Mouse (Mus musculus) heart, adult 2 months (tissue): ENCODE data around the gene Fez2.

Source experiments
- CTCF ChIP-seq: fragments of 200-600 bp; IDR thresholded peaks from 2 replicates; pipeline ENCODE4 v1.8.1; 2022; ENCODE audit warnings: antibody characterized with exemption, mild to moderate bottlenecking, moderate library complexity
- POLR2A ChIP-seq: fragments of 200-500 bp; IDR thresholded peaks from 2 replicates; pipeline ENCODE4 v1.6.1; 2011; ENCODE audit warnings: mild to moderate bottlenecking, low read depth, low read length, control low read depth; ENCODE audit not compliant: insufficient read depth

DNA sequence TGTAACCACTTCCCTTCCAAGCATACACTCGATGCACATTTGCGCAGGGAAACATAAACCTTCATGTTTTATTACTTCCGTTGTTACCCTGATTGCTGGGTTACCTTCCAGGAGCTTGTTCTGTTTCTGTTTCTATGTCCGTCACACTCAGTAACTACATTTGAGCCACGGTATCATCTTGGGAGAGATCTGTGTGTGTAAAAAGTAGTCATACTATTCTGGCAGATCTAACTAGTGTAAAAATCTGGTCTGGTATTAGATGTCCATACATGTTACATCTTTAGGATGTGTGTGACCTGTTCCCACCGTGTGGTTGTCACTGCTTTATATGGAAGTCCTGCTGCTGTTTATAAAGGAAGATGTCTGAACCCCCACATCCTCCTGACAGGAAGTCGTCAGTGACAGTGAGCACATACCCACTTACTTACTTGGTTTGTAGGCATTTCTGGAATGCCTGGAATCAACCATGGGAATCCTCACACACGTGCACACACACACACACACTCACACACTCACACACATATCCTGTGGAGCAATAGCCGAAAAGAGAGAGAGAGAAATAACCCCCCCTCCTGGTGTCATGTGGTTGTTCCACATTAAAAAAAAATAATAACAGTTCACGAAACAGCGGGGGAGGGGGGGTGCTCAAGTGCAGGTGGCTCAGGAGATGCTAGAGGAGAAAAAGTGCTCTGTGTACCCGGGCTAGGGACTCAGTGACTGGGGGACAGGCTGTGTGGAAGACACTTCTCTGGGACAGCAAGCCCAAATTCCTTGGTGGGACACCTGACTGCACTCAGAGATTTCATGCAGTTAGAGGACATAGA is 66.1 kb downstream of the Fez2 start:
- TF ChIP-seq POLR2A (no peak), CTCF (no peak)
